ENCODE assay signal across 10 mouse cellular contexts in genomic region chr5:35900401-35901225, GRCm38 (mm10). TPM values are rescaled to one million over a fixed set of nuclear protein-coding genes. Genes with fewer than 3 reads are reported as not detected.
DNase-seq lines count a peak whose midpoint lies in the region; ATAC-seq and TF ChIP-seq lines count a peak whose summit lies in the region.
"Had no signal": no experiment of that assay in that cellular context is flagged by ENCODE, and none has a peak within 500 bp of the region (broad histone marks: within the 10 kb centered on the region; RNA-seq: fewer than 3 reads in every experiment).

No protein-coding gene starts in this region.

- peak; percentile 5; the same call in 1 of the 2 replicates for ATAC-seq in heart, embryonic 15.5 days (replicated peaks; ENCODE audit: insufficient number of reproducible peaks, insufficient read depth, low FRiP score, low read depth)
- ATAC-seq in embryonic facial prominence, embryonic 14.5 days (ENCODE audit: low read depth) = no peak
- ATAC-seq: forebrain, postnatal 0 days had no signal

- peaks cover 79% of the 10 kb centered on the region for H3K4me1 ChIP-seq in heart, embryonic 15.5 days (replicated peaks)
- peaks cover 2% of the 10 kb centered on the region for H3K4me1 ChIP-seq in ES-Bruce4 (ENCODE audit: control insufficient read depth, insufficient read depth, low read length)
- H3K4me1 ChIP-seq in embryonic facial prominence, embryonic 14.5 days (ENCODE audit: control insufficient read depth, insufficient read depth, low read length) = peaks cover 37% of the 10 kb centered on the region

- no peak for TF ChIP-seq POLR2A in ES-Bruce4 (IDR thresholded peaks at IDR 0.05; ENCODE audit: insufficient read depth, low read length)

- no peaks in the 10 kb centered on the region for H3K36me3 ChIP-seq in heart, embryonic 15.5 days
- H3K36me3 ChIP-seq in ES-Bruce4 (ENCODE audit: control insufficient read depth, insufficient read depth, low read length, poor library complexity, severe bottlenecking) = no peaks in the 10 kb centered on the region
- H3K36me3 ChIP-seq in embryonic facial prominence, embryonic 14.5 days (ENCODE audit: control insufficient read depth, insufficient read depth, low read length) = no peaks in the 10 kb centered on the region

- peak overlapping the region; percentile 44; the same call in 1 of the 2 replicates for H3K4me2 ChIP-seq in heart, embryonic 15.5 days
- H3K4me2 ChIP-seq in embryonic facial prominence, embryonic 14.5 days (ENCODE audit: low read depth, low read length) = peak overlapping the region; percentile 31; the same call in 1 of the 2 replicates

- DNase-seq in heart, adult 18-20 months = no peak
- peak; percentile 48 for DNase-seq in embryonic facial prominence, embryonic 14.5 days (ENCODE audit: low spot score)
- DNase-seq in kidney, postnatal 36 days = peak; percentile 46 to 66
- no peak for DNase-seq in frontal cortex, adult 2 months (ENCODE audit: extremely low spot score in 1 of 2, low spot score in 1 of 2)
- DNase-seq in left cerebral cortex, adult 11 months (ENCODE audit: low spot score) = no peak
- no peak for DNase-seq in gastrocnemius, adult 8-10 months (ENCODE audit: low spot score in 2 of 2)
- DNase-seq: cerebellum, adult 9-10 months; forebrain, postnatal 0 days had no signal

- peak overlapping the region; percentile 78 for H3K27ac ChIP-seq in heart, embryonic 15.5 days
- peak overlapping the region; percentile 29 for H3K27ac ChIP-seq in ES-Bruce4 (ENCODE audit: insufficient read depth, low read length)
- H3K27ac ChIP-seq in embryonic facial prominence, embryonic 14.5 days (replicated peaks; ENCODE audit: low read depth, low read length) = peak overlapping the region; percentile 1

- H3K27me3 ChIP-seq in heart, embryonic 15.5 days = no peaks in the 10 kb centered on the region
- no peaks in the 10 kb centered on the region for H3K27me3 ChIP-seq in ES-Bruce4 (ENCODE audit: control insufficient read depth, insufficient read depth, low read length, poor library complexity, severe bottlenecking)
- no peaks in the 10 kb centered on the region for H3K27me3 ChIP-seq in embryonic facial prominence, embryonic 14.5 days (replicated peaks; ENCODE audit: control insufficient read depth, insufficient read depth, low read length)

- peak overlapping the region; percentile 7; the same call in 1 of the 2 replicates for H3K9ac ChIP-seq in heart, embryonic 15.5 days
- peak overlapping the region; percentile 8; the same call in 1 of the 2 replicates for H3K9ac ChIP-seq in ES-Bruce4 (ENCODE audit: low read depth, poor library complexity, severe bottlenecking)
- no peak overlapping the region for H3K9ac ChIP-seq in embryonic facial prominence, embryonic 14.5 days (ENCODE audit: low read depth, low read length)
- H3K9ac ChIP-seq: forebrain, postnatal 0 days had no signal

- TF ChIP-seq EP300 in ES-Bruce4 (IDR thresholded peaks at IDR 0.05; ENCODE audit: insufficient read depth, low read depth, low read length) = no peak

- no peak for TF ChIP-seq CTCF in ES-Bruce4 (IDR thresholded peaks at IDR 0.05; ENCODE audit: low read depth, low read length)

- H3K9me3 ChIP-seq in heart, embryonic 15.5 days (replicated peaks) = no peaks in the 10 kb centered on the region
- H3K9me3 ChIP-seq in ES-Bruce4 (replicated peaks; ENCODE audit: control insufficient read depth, insufficient read depth, low read length, poor library complexity, severe bottlenecking) = no peaks in the 10 kb centered on the region
- H3K9me3 ChIP-seq in embryonic facial prominence, embryonic 14.5 days (ENCODE audit: control insufficient read depth, low read length) = no peaks in the 10 kb centered on the region

- no peak overlapping the region for H3K4me3 ChIP-seq in heart, embryonic 15.5 days
- no peak overlapping the region for H3K4me3 ChIP-seq in ES-Bruce4 (ENCODE audit: low read depth, low read length)
- H3K4me3 ChIP-seq in embryonic facial prominence, embryonic 14.5 days (ENCODE audit: low read depth, low read length) = no peak overlapping the region

- 18% methylated on average over 10 of the region's 10 CpGs for WGBS in heart, embryonic 15.5 days
- 11% methylated on average over 10 of the region's 10 CpGs for WGBS in embryonic facial prominence, embryonic 14.5 days

RNA-seq across cellular contexts. Expression of gene Afap1, which starts 7.5 kb away (rescaled TPM):
- polyA plus RNA-seq in heart, embryonic 15.5 days (2015; fragmentation: Nextera tagmentation; extraction: Ambion mirVana) = 22.6 and 27.1 TPM in 2 replicates
- total RNA-seq in heart, adult 18-20 months (2021) = 10 to 100 TPM; 16.9 to 19.2 TPM
- polyA plus RNA-seq in ES-Bruce4 (2011; ENCODE audit: insufficient read depth, insufficient read length, low read depth, missing spikeins) = 31.7 and 33.8 TPM in 2 replicates
- polyA plus RNA-seq in embryonic facial prominence, embryonic 14.5 days (2014; fragmentation: Nextera tagmentation; extraction: Ambion mirVana) = 24.7 and 28.0 TPM in 2 replicates
- 18.6 and 20.8 TPM in 2 replicates for polyA plus RNA-seq in frontal cortex, adult 2 months (2012; rRNA removed)
- 1 to 10 TPM; 5.5 to 7.5 (median 5.8) TPM for total RNA-seq in gastrocnemius, adult 8-10 months (2022)

Comparison
In these comparisons a context has a peak if more than half of its experiments do, and no peak if none do; other contexts are left out.
1. H3K27ac ChIP-seq: peak in every context shown above with its lines; median percentile 78 in heart, embryonic 15.5 days; 29 in ES-Bruce4; 1 in embryonic facial prominence, embryonic 14.5 days.
2. DNase-seq: peak in embryonic facial prominence, embryonic 14.5 days (single experiment) and kidney, postnatal 36 days (2 of 2); none in heart, adult 18-20 months (0 of 2), frontal cortex, adult 2 months (0 of 2), left cerebral cortex, adult 11 months (single experiment) and gastrocnemius, adult 8-10 months (0 of 2).